Mouse (Mus musculus) limb, embryonic 11.5 days (tissue): ENCODE measurements around the gene Ncam2. TPM values are rescaled to one million over a fixed set of nuclear protein-coding genes. Genes with fewer than 3 reads are reported as not detected.

Experiments
- ATAC-seq: fragments of 200-750 bp; cut with Nextera tagmentation; 2 replicates; pipeline ENCODE4 v1.8.0; 2017; ENCODE audit warnings: low read depth; ENCODE audit not compliant: insufficient number of reproducible peaks, low FRiP score, low TSS enrichment
- DNase-seq: peaks from one replicate; pipeline ENCODE4 v3.0.0-alpha.2; 2015; ENCODE audit warnings: low spot score
- H3K27ac ChIP-seq: fragments of 300-500 bp; sonication (generic); replicated peaks from 2 replicates; pipeline ENCODE4 v1.5.1; 2014; ENCODE audit warnings: low read depth, mild to moderate bottlenecking, low read length
- H3K27me3 ChIP-seq: fragments of 300-500 bp; sonication (generic); 2 replicates; pipeline ENCODE4 v1.6.1; 2014; ENCODE audit warnings: mild to moderate bottlenecking, low read length, mixed read lengths; ENCODE audit not compliant: control insufficient read depth, insufficient read depth
- H3K36me3 ChIP-seq: fragments of 300-500 bp; sonication (generic); 2 replicates; pipeline ENCODE4 v1.6.1; 2014; ENCODE audit warnings: mild to moderate bottlenecking, low read length, moderate library complexity, mixed read lengths; ENCODE audit not compliant: control insufficient read depth, insufficient read depth
- H3K4me1 ChIP-seq: fragments of 300-500 bp; sonication (generic); 2 replicates; pipeline ENCODE4 v1.6.1; 2014; ENCODE audit warnings: low read length, mixed read lengths; ENCODE audit not compliant: control insufficient read depth, insufficient read depth
- H3K4me2 ChIP-seq: fragments of 300-500 bp; sonication (generic); 2 replicates; pipeline ENCODE4 v1.6.1; 2014; ENCODE audit warnings: low read depth, mild to moderate bottlenecking, moderate library complexity; ENCODE audit not compliant: severe bottlenecking
- H3K4me3 ChIP-seq: fragments of 300-500 bp; sonication (generic); 2 replicates; pipeline ENCODE4 v1.5.1; 2014; ENCODE audit warnings: low read depth, low read length
- H3K9ac ChIP-seq: fragments of 300-500 bp; sonication (generic); 2 replicates; pipeline ENCODE4 v1.6.1; 2014; ENCODE audit warnings: mild to moderate bottlenecking, low read length
- H3K9me3 ChIP-seq: fragments of 300-500 bp; sonication (generic); 2 replicates; pipeline ENCODE4 v1.6.1; 2016; ENCODE audit warnings: low read length; ENCODE audit not compliant: control insufficient read depth
- WGBS: fragments of 180-500 bp; shearing (Covaris S2); extraction: QIAGEN DNeasy Blood & Tissue Kit; methylation state at CpG from one replicate; pipeline ENCODE4 v1.1.7; 2014; 5-methylcytosine and 5-hydroxymethylcytosine counted together
- polyA plus RNA-seq: library from polyadenylated mRNA; unstranded; fragments of >200 nt; fragmentation: Nextera tagmentation; extraction: Ambion mirVana; gene quantifications from 2 replicates; pipeline ENCODE4 v1.2.1, GENCODE M21; 2014

The Ncam2 gene
- polyA plus RNA-seq, 1 experiment from 2014 or later: 0.23 TPM

DNA sequence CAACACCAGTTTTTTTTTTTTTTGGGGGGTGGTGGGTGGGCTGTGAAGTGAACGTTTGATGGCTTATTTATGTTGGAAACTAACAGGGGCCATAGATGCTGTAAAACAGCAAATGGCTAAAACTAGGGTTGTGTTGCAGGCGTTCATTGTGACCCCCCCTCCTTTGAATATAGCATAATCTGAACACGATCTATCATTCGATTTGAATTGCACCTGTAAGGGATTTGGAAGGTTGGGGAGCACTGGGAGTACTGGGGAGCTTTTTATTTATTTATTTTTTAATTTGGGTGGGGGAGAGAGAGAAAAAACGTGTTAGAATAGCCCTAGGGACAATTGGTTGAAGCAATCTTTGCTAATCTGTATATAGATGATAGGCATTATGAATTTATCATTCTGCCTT, 974 bp downstream of the Ncam2 start:
- no peak overlapping the region for H3K4me3 ChIP-seq
- H3K27ac ChIP-seq: no peak overlapping the region
- no peaks in the 10 kb centered on the region for H3K4me1 ChIP-seq
- ATAC-seq: no peak
- DNase-seq: no peak
- 36% methylated on average over 5 of the region's 5 CpGs for WGBS
- H3K36me3 ChIP-seq: no peaks in the 10 kb centered on the region
- no peak overlapping the region for H3K9ac ChIP-seq
- H3K27me3 ChIP-seq: no peaks in the 10 kb centered on the region
- H3K4me2 ChIP-seq: no peak overlapping the region
- no peaks in the 10 kb centered on the region for H3K9me3 ChIP-seq

GRCm38 (mm10) chr16:81201992-81202391, 1.5 kb downstream of the Ncam2 start:
- peak; percentile 67 for DNase-seq
- no peak for ATAC-seq
- Histone ChIP-seq H3K4me3 (no peak overlapping the region), H3K9ac (no peak overlapping the region), H3K27me3 (no peaks in the 10 kb centered on the region), H3K27ac (no peak overlapping the region), H3K4me2 (no peak overlapping the region), H3K9me3 (no peaks in the 10 kb centered on the region), H3K36me3 (no peaks in the 10 kb centered on the region), H3K4me1 (no peaks in the 10 kb centered on the region)
- 12% methylated on average over 4 of the region's 4 CpGs for WGBS

- no peaks in the 10 kb centered on the region for H3K36me3 ChIP-seq
- H3K4me3 ChIP-seq: no peak overlapping the region
- H3K9me3 ChIP-seq: no peaks in the 10 kb centered on the region
- H3K4me1 ChIP-seq: no peaks in the 10 kb centered on the region
- no peak for DNase-seq
- no peak for ATAC-seq
- no peak overlapping the region for H3K4me2 ChIP-seq
- H3K27me3 ChIP-seq: no peaks in the 10 kb centered on the region
- no peak overlapping the region for H3K9ac ChIP-seq
- WGBS: 76% methylated on average over 8 of the region's 8 CpGs
- no peak overlapping the region for H3K27ac ChIP-seq
Observed at GRCm38 (mm10) chr16:81202721-81203161, 2.2 kb downstream of the Ncam2 start.

DNA sequence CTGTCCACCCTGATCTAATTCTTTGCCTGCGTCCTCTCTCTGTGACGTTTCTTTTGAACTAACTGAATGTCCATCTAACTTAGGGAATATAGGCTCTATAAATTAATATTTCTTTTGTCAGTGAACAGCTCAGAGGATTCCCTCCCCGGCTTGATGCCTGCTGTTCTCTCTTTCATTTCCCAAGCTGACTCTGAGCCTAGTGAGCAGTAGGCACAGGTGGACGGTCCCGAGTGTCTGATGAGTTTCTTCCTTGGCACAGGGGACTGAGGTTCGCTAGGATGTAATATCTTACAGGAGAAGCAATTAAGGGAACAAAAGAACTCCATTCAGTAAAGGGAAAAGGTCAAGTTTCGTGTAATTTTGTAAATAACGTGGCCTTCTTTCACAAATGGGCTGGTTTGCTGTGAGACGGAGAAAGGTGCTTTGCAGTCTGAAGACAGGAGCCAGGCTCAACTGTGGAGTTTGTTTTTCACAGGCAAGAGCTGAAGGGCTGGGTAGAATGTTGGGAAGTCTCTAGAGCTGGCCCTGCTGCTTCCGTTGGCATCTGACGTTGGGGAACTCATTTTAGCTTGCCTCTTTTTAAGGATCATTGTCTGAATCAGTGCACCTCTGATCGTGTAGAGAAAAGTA, 4.0 kb downstream of the Ncam2 start:
- no peak overlapping the region for H3K27ac ChIP-seq
- H3K27me3 ChIP-seq: no peaks in the 10 kb centered on the region
- no peak overlapping the region for H3K9ac ChIP-seq
- no peaks in the 10 kb centered on the region for H3K9me3 ChIP-seq
- no peak for DNase-seq
- H3K36me3 ChIP-seq: no peaks in the 10 kb centered on the region
- WGBS: 65% methylated on average over 12 of the region's 12 CpGs
- H3K4me1 ChIP-seq: no peaks in the 10 kb centered on the region
- no peak overlapping the region for H3K4me3 ChIP-seq
- H3K4me2 ChIP-seq: no peak overlapping the region
- no peak for ATAC-seq

DNA sequence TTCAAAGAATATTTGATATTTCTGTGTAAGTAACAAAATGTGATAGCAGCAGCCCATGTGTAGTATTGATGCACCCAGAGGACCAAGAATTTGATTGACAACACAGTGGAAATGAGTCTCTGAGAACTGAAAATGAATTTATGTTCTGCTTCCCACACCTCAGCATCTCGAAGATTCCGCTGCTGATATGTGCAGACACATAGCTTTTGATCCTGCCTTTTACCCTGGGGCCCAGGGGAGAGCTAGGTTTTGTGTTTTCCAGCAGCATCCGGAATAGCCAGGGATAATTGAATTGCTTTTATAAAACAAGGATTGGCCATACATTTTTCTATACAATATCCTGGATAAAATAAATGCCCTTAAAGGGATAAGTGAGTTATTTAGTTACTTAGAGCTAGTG, 20.7 kb downstream of the Ncam2 start:
- ATAC-seq (no peak), DNase-seq (no peak)
- Histone ChIP-seq H3K36me3 (no peaks in the 10 kb centered on the region), H3K9ac (no peak overlapping the region), H3K27me3 (no peaks in the 10 kb centered on the region), H3K4me2 (no peak overlapping the region), H3K4me3 (no peak overlapping the region), H3K27ac (no peak overlapping the region), H3K4me1 (no peaks in the 10 kb centered on the region), H3K9me3 (no peaks in the 10 kb centered on the region)
- 80% methylated on average over 3 of the region's 3 CpGs for WGBS

DNA sequence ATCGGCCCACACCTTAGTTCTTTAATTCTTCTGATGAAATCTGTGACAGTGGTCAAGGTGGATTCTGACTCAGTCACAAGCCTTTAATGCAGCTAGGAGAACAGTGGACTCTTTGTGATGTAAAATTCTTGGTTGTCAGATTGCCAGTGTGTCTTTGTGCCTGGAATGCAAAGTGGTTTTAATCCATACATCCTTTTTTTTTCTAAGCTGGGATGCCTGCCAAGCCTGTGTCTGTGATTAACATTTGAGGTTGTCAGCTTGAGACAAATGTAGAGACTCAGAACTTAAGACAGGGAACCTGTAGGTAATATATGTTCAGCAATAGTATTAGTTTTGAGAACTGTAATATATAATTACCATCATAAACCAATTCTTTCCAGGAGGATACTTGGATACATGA, 23.3 kb downstream of the Ncam2 start:
- Histone ChIP-seq H3K4me2 (no peak overlapping the region), H3K36me3 (no peaks in the 10 kb centered on the region), H3K9me3 (no peaks in the 10 kb centered on the region), H3K9ac (no peak overlapping the region), H3K27ac (no peak overlapping the region), H3K4me1 (no peaks in the 10 kb centered on the region), H3K27me3 (no peaks in the 10 kb centered on the region), H3K4me3 (no peak overlapping the region)
- DNase-seq (no peak), ATAC-seq (no peak)
- 82% methylated on average over 1 of the region's 1 CpGs for WGBS

DNA sequence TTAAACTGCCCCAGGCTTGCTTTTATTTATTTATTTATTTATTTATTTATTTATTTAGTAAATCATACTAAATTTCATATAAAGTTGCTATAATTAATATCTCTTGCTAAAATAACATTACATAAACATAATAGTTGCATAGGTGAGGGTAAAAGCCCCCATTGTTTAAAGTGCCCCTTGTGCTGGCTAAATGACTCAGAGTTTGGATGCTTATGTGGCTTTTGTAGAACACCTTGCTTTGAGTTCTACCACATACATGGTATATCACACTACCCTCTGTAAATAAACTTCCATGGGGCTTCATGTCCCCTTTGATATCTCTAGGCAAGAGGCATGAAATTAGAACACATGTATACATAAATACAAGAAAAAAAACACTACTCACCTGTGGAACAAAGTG, 23.8 kb downstream of the Ncam2 start:
- Histone ChIP-seq H3K9me3 (no peaks in the 10 kb centered on the region), H3K27ac (no peak overlapping the region), H3K4me1 (no peaks in the 10 kb centered on the region), H3K4me3 (no peak overlapping the region), H3K36me3 (no peaks in the 10 kb centered on the region), H3K27me3 (no peaks in the 10 kb centered on the region), H3K4me2 (no peak overlapping the region), H3K9ac (no peak overlapping the region)
- DNase-seq: no peak
- ATAC-seq: no peak

DNA sequence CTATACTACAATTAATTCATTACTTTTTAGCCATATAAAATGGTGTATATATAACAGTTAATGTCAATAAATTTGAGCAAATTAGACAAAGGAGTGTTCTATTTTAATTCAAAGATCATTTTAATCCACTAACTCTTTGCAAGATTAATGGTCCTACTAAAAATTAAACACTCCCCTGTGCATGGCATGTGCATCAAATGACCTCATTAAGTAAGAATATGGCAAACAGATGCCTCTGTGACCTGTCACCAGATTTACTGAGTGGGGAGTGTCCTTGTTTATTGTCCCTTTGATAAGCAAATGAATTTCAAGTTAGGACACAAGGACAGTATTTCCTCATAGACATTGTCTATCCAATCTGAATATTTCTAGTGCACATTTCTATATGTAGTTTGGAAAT, 54.4 kb downstream of the Ncam2 start:
- no peak overlapping the region for H3K9ac ChIP-seq
- ATAC-seq: no peak

DNA sequence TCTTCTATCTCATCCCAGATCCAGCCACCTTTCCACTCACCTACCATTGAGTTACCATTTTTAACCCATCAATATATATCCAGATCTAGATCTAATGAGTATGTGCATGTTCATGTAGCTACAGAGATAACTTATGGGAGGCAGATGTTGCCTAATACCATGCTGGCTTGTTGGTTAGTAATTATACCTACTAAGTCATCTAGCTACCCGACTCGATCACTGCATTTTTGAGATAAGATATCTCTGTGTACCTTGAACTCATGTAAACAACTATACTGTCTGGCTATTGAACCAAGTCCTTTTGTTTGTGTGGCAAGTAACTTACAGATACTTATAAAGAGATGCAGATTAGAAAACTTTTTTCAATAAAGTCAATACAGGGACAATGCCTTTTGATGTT, 59.9 kb downstream of the Ncam2 start:
- Histone ChIP-seq H3K36me3 (no peaks in the 10 kb centered on the region), H3K4me1 (no peaks in the 10 kb centered on the region), H3K27ac (no peak overlapping the region), H3K4me3 (no peak overlapping the region), H3K4me2 (no peak overlapping the region), H3K9ac (no peak overlapping the region), H3K9me3 (no peaks in the 10 kb centered on the region), H3K27me3 (no peaks in the 10 kb centered on the region)
- ATAC-seq: no peak
- WGBS: 92% methylated on average over 2 of the region's 2 CpGs
- no peak for DNase-seq

More for the DNA sequence above, 54.4 kb downstream of the Ncam2 start:
- no peak overlapping the region for H3K27ac ChIP-seq
- no peaks in the 10 kb centered on the region for H3K9me3 ChIP-seq
- no peaks in the 10 kb centered on the region for H3K4me1 ChIP-seq
- no peak for DNase-seq
- H3K4me2 ChIP-seq: no peak overlapping the region
- H3K27me3 ChIP-seq: no peaks in the 10 kb centered on the region
- no peak overlapping the region for H3K4me3 ChIP-seq
- H3K36me3 ChIP-seq: no peaks in the 10 kb centered on the region
